In genomic region chr16:92609006-92609716, GRCm38 (mm10) we compare ENCODE assay signal across 10 mouse cellular contexts.
DNase-seq lines count a peak whose midpoint lies in the region; ATAC-seq lines count a peak whose summit lies in the region.
"Had no signal": no experiment of that assay in that cellular context is flagged by ENCODE, and none has a peak within 500 bp of the region (broad histone marks: within the 10 kb centered on the region; RNA-seq: fewer than 3 reads in every experiment).

No protein-coding gene starts in this region.

- H3K4me3 ChIP-seq in intestine, embryonic 15.5 days (replicated peaks), result no peak overlapping the region
- H3K4me3 ChIP-seq: hindbrain, embryonic 12.5 days had no signal

- H3K27me3 ChIP-seq in intestine, embryonic 15.5 days (replicated peaks), result peaks cover 6% of the 10 kb centered on the region; the same call in 1 of the 2 replicates

- intact Hi-C loops in heart, postnatal 10 days (cut with DNase I), result loop anchor here (5.0 kb wide), 1 partner anchor 42 kb away; no protein-coding TSS in a partner anchor

- no peaks in the 10 kb centered on the region for H3K36me3 ChIP-seq in intestine, embryonic 15.5 days
- H3K36me3 ChIP-seq: hindbrain, embryonic 12.5 days had no signal

- 12% methylated on average over 8 of the region's 8 CpGs for WGBS in intestine, embryonic 15.5 days

- no peaks in the 10 kb centered on the region for H3K9me3 ChIP-seq in intestine, embryonic 15.5 days
- H3K9me3 ChIP-seq: hindbrain, embryonic 12.5 days had no signal

- H3K4me1 ChIP-seq in intestine, embryonic 15.5 days (replicated peaks), result peaks cover 24% of the 10 kb centered on the region

- DNase-seq in MN1 (ENCODE audit: low spot score), result peak; percentile 58
- DNase-seq in embryo, embryonic 10 days (ENCODE audit: low spot score), result peak; percentile 58
- peak; percentile 46 for DNase-seq in lung, postnatal 10 days
- no peak for DNase-seq in heart, adult 8-10 months (ENCODE audit: low spot score)
- no peak for DNase-seq in heart, postnatal 10 days
- DNase-seq in cerebellum, adult 18-20 months, result no peak
- no peak for DNase-seq in frontal cortex, postnatal 14 days (ENCODE audit: low spot score in 2 of 2)

- peak; percentile 62 for ATAC-seq in intestine, embryonic 15.5 days

- no peak overlapping the region for H3K9ac ChIP-seq in intestine, embryonic 15.5 days
- H3K9ac ChIP-seq: hindbrain, embryonic 12.5 days had no signal

- peak overlapping the region; percentile 17 for H3K4me2 ChIP-seq in intestine, embryonic 15.5 days (replicated peaks)
- H3K4me2 ChIP-seq: hindbrain, embryonic 12.5 days had no signal

- no peak overlapping the region for H3K27ac ChIP-seq in intestine, embryonic 15.5 days
- H3K27ac ChIP-seq: hindbrain, embryonic 12.5 days; macrophage had no signal

Comparison
In these comparisons a context has a peak if more than half of its experiments do, and no peak if none do; other contexts are left out.
1. DNase-seq: peak in MN1 (single experiment), embryo, embryonic 10 days (single experiment) and lung, postnatal 10 days (single experiment); none in heart, adult 8-10 months (single experiment), heart, postnatal 10 days (0 of 2), cerebellum, adult 18-20 months (0 of 2) and frontal cortex, postnatal 14 days (0 of 2).